Mouse (Mus musculus): ENCODE data around the gene Gm49387. TPM values are rescaled to one million over a fixed set of nuclear protein-coding genes. Genes with fewer than 3 reads are reported as not detected.

The Gm49387 gene
- polyA plus RNA-seq, 1 experiment: not detected

GRCm38 (mm10) chr14:31596408-31596807, 44.3 kb downstream of the Gm49387 start:
- Histone ChIP-seq H3K36me3 (ENCODE audit: control insufficient read depth, insufficient read depth, low read length, poor library complexity, severe bottlenecking) (no peaks in the 10 kb centered on the region), H3K27ac (ENCODE audit: insufficient read depth, low read length) (no peak overlapping the region), H3K27me3 (ENCODE audit: control insufficient read depth, insufficient read depth, low read length, poor library complexity, severe bottlenecking) (no peaks in the 10 kb centered on the region), H3K4me3 (ENCODE audit: low read depth, low read length) (no peak overlapping the region), H3K9me3 (replicated peaks; ENCODE audit: control insufficient read depth, insufficient read depth, low read length, poor library complexity, severe bottlenecking) (no peaks in the 10 kb centered on the region; the same call in 1 of the 2 replicates), H3K9ac (ENCODE audit: low read depth, poor library complexity, severe bottlenecking) (no peak overlapping the region), H3K4me1 (ENCODE audit: control insufficient read depth, insufficient read depth, low read length) (no peaks in the 10 kb centered on the region)
- TF ChIP-seq POLR2A (IDR thresholded peaks at IDR 0.05; ENCODE audit: insufficient read depth, low read length): no peak
- TF ChIP-seq CTCF (IDR thresholded peaks at IDR 0.05; ENCODE audit: low read depth, low read length): no peak

DNA sequence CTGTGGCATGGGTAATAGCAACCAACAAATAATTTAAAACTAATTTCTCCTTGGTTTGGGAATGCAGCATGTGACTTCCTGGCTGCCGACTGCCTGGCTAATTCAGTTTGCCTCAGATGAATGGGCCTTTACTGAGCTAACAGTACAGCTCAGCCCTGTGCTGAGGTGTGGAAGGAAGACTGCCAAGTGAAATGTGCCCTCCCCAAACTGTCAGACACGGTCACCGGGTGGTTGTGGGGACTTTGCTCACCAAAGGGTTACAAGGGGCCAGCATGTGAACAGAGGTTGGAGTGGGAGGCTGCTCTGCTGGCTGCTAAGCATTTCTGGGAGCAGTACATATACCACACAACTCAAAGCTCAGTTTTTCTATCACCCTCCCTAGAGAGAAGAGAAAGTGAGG, 46.0 kb downstream of the Gm49387 start:
- H3K27ac ChIP-seq (ENCODE audit: insufficient read depth, low read length): no peak overlapping the region
- no peaks in the 10 kb centered on the region; the same call in 1 of the 2 replicates for H3K9me3 ChIP-seq (replicated peaks; ENCODE audit: control insufficient read depth, insufficient read depth, low read length, poor library complexity, severe bottlenecking)
- H3K27me3 ChIP-seq (ENCODE audit: control insufficient read depth, insufficient read depth, low read length, poor library complexity, severe bottlenecking): no peaks in the 10 kb centered on the region
- TF ChIP-seq CTCF (IDR thresholded peaks at IDR 0.05; ENCODE audit: low read depth, low read length): no peak
- no peak for TF ChIP-seq POLR2A (IDR thresholded peaks at IDR 0.05; ENCODE audit: insufficient read depth, low read length)
- TF ChIP-seq EP300 (IDR thresholded peaks at IDR 0.05; ENCODE audit: insufficient read depth, low read depth, low read length): no peak
- H3K36me3 ChIP-seq (ENCODE audit: control insufficient read depth, insufficient read depth, low read length, poor library complexity, severe bottlenecking): no peaks in the 10 kb centered on the region
- H3K4me1 ChIP-seq (ENCODE audit: control insufficient read depth, insufficient read depth, low read length): no peaks in the 10 kb centered on the region
- no peak overlapping the region for H3K9ac ChIP-seq (ENCODE audit: low read depth, poor library complexity, severe bottlenecking)
- H3K4me3 ChIP-seq (ENCODE audit: low read depth, low read length): no peak overlapping the region

GRCm38 (mm10) chr14:31593036-31593435, 47.6 kb downstream of the Gm49387 start:
- H3K27ac ChIP-seq (ENCODE audit: insufficient read depth, low read length): no peak overlapping the region
- H3K27me3 ChIP-seq (ENCODE audit: control insufficient read depth, insufficient read depth, low read length, poor library complexity, severe bottlenecking): no peaks in the 10 kb centered on the region
- no peak overlapping the region for H3K4me3 ChIP-seq (ENCODE audit: low read depth, low read length)
- no peak for TF ChIP-seq POLR2A (IDR thresholded peaks at IDR 0.05; ENCODE audit: insufficient read depth, low read length)
- TF ChIP-seq CTCF (IDR thresholded peaks at IDR 0.05; ENCODE audit: low read depth, low read length): no peak
- no peak overlapping the region for H3K9ac ChIP-seq (ENCODE audit: low read depth, poor library complexity, severe bottlenecking)
- no peaks in the 10 kb centered on the region for H3K36me3 ChIP-seq (ENCODE audit: control insufficient read depth, insufficient read depth, low read length, poor library complexity, severe bottlenecking)
- H3K4me1 ChIP-seq (ENCODE audit: control insufficient read depth, insufficient read depth, low read length): no peaks in the 10 kb centered on the region
- no peaks in the 10 kb centered on the region; the same call in 1 of the 2 replicates for H3K9me3 ChIP-seq (replicated peaks; ENCODE audit: control insufficient read depth, insufficient read depth, low read length, poor library complexity, severe bottlenecking)

- TF ChIP-seq EP300 (IDR thresholded peaks at IDR 0.05; ENCODE audit: insufficient read depth, low read depth, low read length): no peak
- TF ChIP-seq CTCF (IDR thresholded peaks at IDR 0.05; ENCODE audit: low read depth, low read length): no peak
- TF ChIP-seq POLR2A (IDR thresholded peaks at IDR 0.05; ENCODE audit: insufficient read depth, low read length): no peak
- Histone ChIP-seq H3K27ac (ENCODE audit: insufficient read depth, low read length) (no peak within 1 kb of the TSS), H3K27me3 (ENCODE audit: control insufficient read depth, insufficient read depth, low read length, poor library complexity, severe bottlenecking) (no peaks in the 10 kb centered on the region), H3K9ac (ENCODE audit: low read depth, poor library complexity, severe bottlenecking) (no peak within 1 kb of the TSS), H3K9me3 (replicated peaks; ENCODE audit: control insufficient read depth, insufficient read depth, low read length, poor library complexity, severe bottlenecking) (no peaks in the 10 kb centered on the region; the same call in 1 of the 2 replicates), H3K36me3 (ENCODE audit: control insufficient read depth, insufficient read depth, low read length, poor library complexity, severe bottlenecking) (no peaks in the 10 kb centered on the region), H3K4me3 (ENCODE audit: low read depth, low read length) (no peak within 1 kb of the TSS), H3K4me1 (ENCODE audit: control insufficient read depth, insufficient read depth, low read length) (no peaks in the 10 kb centered on the region)
Measured at GRCm38 (mm10) chr14:31591243-31591642, 49.4 kb downstream of the Gm49387 start, which contains the start of gene Colq. Gene Colq, minus strand, starts transcription at chr14:31591343.

GRCm38 (mm10) chr14:31586451-31586850, 54.2 kb downstream of the Gm49387 start:
- TF ChIP-seq POLR2A (IDR thresholded peaks at IDR 0.05; ENCODE audit: insufficient read depth, low read length) (no peak), EP300 (IDR thresholded peaks at IDR 0.05; ENCODE audit: insufficient read depth, low read depth, low read length) (no peak), CTCF (IDR thresholded peaks at IDR 0.05; ENCODE audit: low read depth, low read length) (no peak)
- no peak overlapping the region for H3K9ac ChIP-seq (ENCODE audit: low read depth, poor library complexity, severe bottlenecking)
- H3K4me3 ChIP-seq (ENCODE audit: low read depth, low read length): no peak overlapping the region
- no peaks in the 10 kb centered on the region for H3K27me3 ChIP-seq (ENCODE audit: control insufficient read depth, insufficient read depth, low read length, poor library complexity, severe bottlenecking)
- no peak overlapping the region for H3K27ac ChIP-seq (ENCODE audit: insufficient read depth, low read length)
- no peaks in the 10 kb centered on the region for H3K4me1 ChIP-seq (ENCODE audit: control insufficient read depth, insufficient read depth, low read length)
- no peaks in the 10 kb centered on the region for H3K9me3 ChIP-seq (replicated peaks; ENCODE audit: control insufficient read depth, insufficient read depth, low read length, poor library complexity, severe bottlenecking)
- no peaks in the 10 kb centered on the region for H3K36me3 ChIP-seq (ENCODE audit: control insufficient read depth, insufficient read depth, low read length, poor library complexity, severe bottlenecking)

DNA sequence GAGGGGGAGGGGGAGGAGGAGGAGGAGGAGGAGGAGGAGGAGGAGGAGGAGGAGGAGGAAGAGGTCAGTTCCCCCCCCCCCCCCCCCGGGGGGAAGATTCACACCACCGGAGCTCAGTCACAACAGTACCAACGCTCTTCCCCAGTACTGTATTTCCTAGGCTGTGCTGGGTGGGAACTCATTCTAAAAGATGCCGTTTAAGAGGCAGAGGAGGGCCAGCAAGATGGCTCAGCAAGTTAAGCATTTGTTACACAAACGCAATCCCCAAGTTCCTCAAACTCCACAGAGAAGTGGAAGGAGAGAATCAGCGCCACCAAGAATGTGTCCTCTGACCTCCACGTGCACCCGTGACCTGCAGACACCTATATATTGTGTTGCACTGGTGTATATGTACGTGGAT, 57.6 kb downstream of the Gm49387 start:
- H3K9ac ChIP-seq (ENCODE audit: low read depth, poor library complexity, severe bottlenecking): no peak overlapping the region
- no peaks in the 10 kb centered on the region for H3K9me3 ChIP-seq (replicated peaks; ENCODE audit: control insufficient read depth, insufficient read depth, low read length, poor library complexity, severe bottlenecking)
- no peak for TF ChIP-seq EP300 (IDR thresholded peaks at IDR 0.05; ENCODE audit: insufficient read depth, low read depth, low read length)
- TF ChIP-seq CTCF (IDR thresholded peaks at IDR 0.05; ENCODE audit: low read depth, low read length): no peak
- TF ChIP-seq POLR2A (IDR thresholded peaks at IDR 0.05; ENCODE audit: insufficient read depth, low read length): no peak
- no peak overlapping the region for H3K27ac ChIP-seq (ENCODE audit: insufficient read depth, low read length)
- no peaks in the 10 kb centered on the region for H3K4me1 ChIP-seq (ENCODE audit: control insufficient read depth, insufficient read depth, low read length)
- no peaks in the 10 kb centered on the region for H3K36me3 ChIP-seq (ENCODE audit: control insufficient read depth, insufficient read depth, low read length, poor library complexity, severe bottlenecking)
- no peak overlapping the region for H3K4me3 ChIP-seq (ENCODE audit: low read depth, low read length)
- no peaks in the 10 kb centered on the region for H3K27me3 ChIP-seq (ENCODE audit: control insufficient read depth, insufficient read depth, low read length, poor library complexity, severe bottlenecking)
